Mouse (Mus musculus) liver, embryonic 12.5 days (tissue): ENCODE measurements around the gene Gpc6. TPM values are rescaled to one million over a fixed set of nuclear protein-coding genes. Genes with fewer than 3 reads are reported as not detected.
A peak's percentile ranks its signal among the peaks of the same experiment; 100 is the strongest.

Experiments used
- ATAC-seq: fragments of 200-750 bp; cut with Nextera tagmentation; 2 replicates; pipeline ENCODE4 v1.8.0; 2017; ENCODE audit warnings: moderate number of reproducible peaks, mild to moderate bottlenecking, moderate library complexity
- H3K27ac ChIP-seq: fragments of 300-500 bp; sonication (generic); 2 replicates; pipeline ENCODE4 v1.5.1; 2016; ENCODE audit warnings: mild to moderate bottlenecking
- H3K27me3 ChIP-seq: fragments of 300-500 bp; sonication (generic); replicated peaks from 2 replicates; pipeline ENCODE4 v1.6.1; 2016; ENCODE audit warnings: mild to moderate bottlenecking, moderate library complexity
- H3K36me3 ChIP-seq: fragments of 300-500 bp; sonication (generic); 2 replicates; pipeline ENCODE4 v1.6.1; 2016; ENCODE audit warnings: mild to moderate bottlenecking, moderate library complexity
- H3K4me1 ChIP-seq: fragments of 300-500 bp; sonication (generic); 2 replicates; pipeline ENCODE4 v1.6.1; 2016
- H3K4me2 ChIP-seq: fragments of 300-500 bp; sonication (generic); 2 replicates; pipeline ENCODE4 v1.6.1; 2016; ENCODE audit warnings: mild to moderate bottlenecking, moderate library complexity
- H3K4me3 ChIP-seq: fragments of 300-500 bp; sonication (generic); 2 replicates; pipeline ENCODE4 v1.5.1; 2016; ENCODE audit warnings: mild to moderate bottlenecking, moderate library complexity
- H3K9ac ChIP-seq: fragments of 300-500 bp; sonication (generic); 2 replicates; pipeline ENCODE4 v1.6.1; 2016; ENCODE audit warnings: mild to moderate bottlenecking, moderate library complexity
- H3K9me3 ChIP-seq: fragments of 300-500 bp; sonication (generic); replicated peaks from 2 replicates; pipeline ENCODE4 v1.6.1; 2016; ENCODE audit warnings: mild to moderate bottlenecking, moderate library complexity
- WGBS: fragments of 180-500 bp; shearing (Covaris S2); methylation state at CpG from one replicate; pipeline ENCODE4 v1.1.7; 2016; ENCODE audit not compliant: insufficient replicate concordance; 5-methylcytosine and 5-hydroxymethylcytosine counted together
- polyA plus RNA-seq: library from polyadenylated mRNA; unstranded; fragments of >200 nt; fragmentation: Nextera tagmentation; extraction: Ambion mirVana; gene quantifications from 2 replicates; pipeline ENCODE4 v1.2.1, GENCODE M21; 2016

Gene Gpc6
- polyA plus RNA-seq, 1 experiment from 2014 or later = 8.4 TPM

- no peak overlapping the region for H3K4me3 ChIP-seq
- H3K27me3 ChIP-seq = no peaks in the 10 kb centered on the region
- H3K9me3 ChIP-seq = no peaks in the 10 kb centered on the region
- H3K4me1 ChIP-seq = no peaks in the 10 kb centered on the region
- H3K9ac ChIP-seq = no peak overlapping the region
- no peak overlapping the region for H3K4me2 ChIP-seq
- 77% methylated on average over 14 of the region's 14 CpGs for WGBS
- H3K36me3 ChIP-seq = no peaks in the 10 kb centered on the region
- ATAC-seq = no peak
- H3K27ac ChIP-seq = no peak overlapping the region
Measured at GRCm38 (mm10) chr14:117634238-117634940, 709.3 kb downstream of the Gpc6 start.

DNA sequence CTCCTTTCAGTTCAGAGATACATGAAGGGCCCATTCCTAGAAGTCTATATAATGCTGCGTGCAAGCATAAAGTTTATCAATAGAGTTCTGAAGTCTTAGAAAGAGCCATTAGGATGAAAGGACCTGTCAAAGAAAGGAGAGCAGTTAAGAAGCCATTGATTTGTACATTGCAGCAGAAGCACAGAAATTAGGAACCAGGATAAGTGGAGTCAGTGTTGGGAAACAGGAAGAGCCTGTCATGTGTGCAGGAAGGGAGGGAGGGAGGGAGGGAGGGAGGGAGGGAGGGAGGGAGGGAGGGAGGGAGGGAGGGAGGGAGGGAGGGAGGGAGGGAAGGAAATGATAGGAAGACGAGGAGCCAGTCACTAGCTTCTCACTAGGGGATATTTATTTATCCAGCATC, 716.7 kb downstream of the Gpc6 start:
- no peak overlapping the region for H3K4me3 ChIP-seq
- no peak overlapping the region for H3K27ac ChIP-seq
- H3K4me1 ChIP-seq = no peaks in the 10 kb centered on the region
- no peaks in the 10 kb centered on the region for H3K9me3 ChIP-seq
- ATAC-seq = no peak
- WGBS = 50% methylated on average over 2 of the region's 2 CpGs
- H3K9ac ChIP-seq = no peak overlapping the region
- H3K36me3 ChIP-seq = no peaks in the 10 kb centered on the region
- no peak overlapping the region for H3K4me2 ChIP-seq
- H3K27me3 ChIP-seq = no peaks in the 10 kb centered on the region

- Histone ChIP-seq H3K27ac (no peak overlapping the region), H3K27me3 (no peaks in the 10 kb centered on the region), H3K4me1 (no peaks in the 10 kb centered on the region), H3K36me3 (no peaks in the 10 kb centered on the region), H3K9me3 (no peaks in the 10 kb centered on the region), H3K4me3 (no peak overlapping the region), H3K9ac (no peak overlapping the region), H3K4me2 (no peak overlapping the region)
- WGBS = 62% methylated on average over 1 of the region's 1 CpGs
- no peak for ATAC-seq
Measured at GRCm38 (mm10) chr14:117643069-117643468, 718.0 kb downstream of the Gpc6 start.

DNA sequence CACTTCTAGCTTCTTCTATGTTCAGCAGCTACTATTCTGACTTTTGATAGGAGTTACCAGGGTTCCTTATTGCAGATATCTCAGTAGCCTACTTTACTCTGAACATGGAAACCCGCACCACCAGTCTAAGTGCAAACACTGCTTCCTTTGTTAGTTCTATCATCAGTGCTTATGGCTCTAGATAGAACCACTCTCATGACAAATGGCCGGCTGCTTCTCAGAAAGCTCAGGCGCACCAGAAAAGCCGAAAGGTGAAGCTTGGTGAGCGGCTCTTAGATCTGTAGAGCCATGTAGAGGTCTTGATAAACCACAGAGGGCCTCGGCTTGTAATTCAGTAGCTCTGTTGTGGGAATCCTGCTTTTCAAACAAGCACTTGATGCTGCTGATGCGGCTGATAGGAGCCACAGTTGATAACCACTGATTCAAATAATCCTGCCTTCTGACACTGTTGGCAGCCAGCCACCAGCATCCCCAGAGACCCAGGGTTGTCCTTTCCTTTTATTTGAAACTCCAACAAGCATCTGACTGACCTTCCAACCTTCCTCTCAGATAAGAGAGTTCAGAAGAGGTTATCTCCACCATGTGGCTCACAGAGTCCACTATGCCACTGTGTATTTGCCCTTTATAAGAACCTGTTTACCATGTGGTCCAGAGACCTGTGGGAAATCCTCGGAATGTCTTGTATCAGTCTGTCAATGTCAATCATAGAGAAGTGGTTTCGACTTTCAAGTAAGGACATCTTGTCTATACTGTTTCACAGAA, 723.3 kb downstream of the Gpc6 start:
- peak; percentile 79 for ATAC-seq
- Histone ChIP-seq H3K9ac (no peak overlapping the region), H3K27ac (0 out of 2 replicates have a peak overlapping the region, but pooled peaks have one; percentile 14), H3K9me3 (no peaks in the 10 kb centered on the region), H3K27me3 (no peaks in the 10 kb centered on the region), H3K4me3 (no peak overlapping the region), H3K4me2 (no peak overlapping the region), H3K36me3 (no peaks in the 10 kb centered on the region), H3K4me1 (no peaks in the 10 kb centered on the region)
- 51% methylated on average over 9 of the region's 9 CpGs for WGBS

DNA sequence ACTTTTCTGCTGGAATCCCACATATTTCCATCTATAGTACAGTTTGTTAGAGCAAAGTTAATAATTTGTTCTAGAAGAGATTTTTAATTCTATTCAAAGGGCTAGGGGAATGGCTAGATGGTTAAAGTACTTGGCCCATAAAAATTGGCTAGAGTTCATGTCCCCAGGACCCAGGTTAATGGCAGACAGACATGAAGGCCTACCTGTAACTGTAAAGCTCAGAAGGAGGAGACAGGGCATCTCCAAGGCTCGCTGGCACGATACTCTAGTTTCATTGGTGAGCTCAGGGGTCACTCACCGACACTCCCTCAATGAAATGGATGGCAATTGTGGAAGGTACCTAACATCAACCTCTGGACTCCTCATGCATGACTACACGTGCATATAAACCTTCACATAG, 725.0 kb downstream of the Gpc6 start:
- H3K27ac ChIP-seq = no peak overlapping the region
- H3K36me3 ChIP-seq = no peaks in the 10 kb centered on the region
- no peak overlapping the region for H3K4me3 ChIP-seq
- no peak overlapping the region for H3K9ac ChIP-seq
- 72% methylated on average over 4 of the region's 4 CpGs for WGBS
- H3K27me3 ChIP-seq = no peaks in the 10 kb centered on the region
- no peak overlapping the region for H3K4me2 ChIP-seq
- H3K4me1 ChIP-seq = no peaks in the 10 kb centered on the region
- ATAC-seq = no peak
- no peaks in the 10 kb centered on the region for H3K9me3 ChIP-seq

DNA sequence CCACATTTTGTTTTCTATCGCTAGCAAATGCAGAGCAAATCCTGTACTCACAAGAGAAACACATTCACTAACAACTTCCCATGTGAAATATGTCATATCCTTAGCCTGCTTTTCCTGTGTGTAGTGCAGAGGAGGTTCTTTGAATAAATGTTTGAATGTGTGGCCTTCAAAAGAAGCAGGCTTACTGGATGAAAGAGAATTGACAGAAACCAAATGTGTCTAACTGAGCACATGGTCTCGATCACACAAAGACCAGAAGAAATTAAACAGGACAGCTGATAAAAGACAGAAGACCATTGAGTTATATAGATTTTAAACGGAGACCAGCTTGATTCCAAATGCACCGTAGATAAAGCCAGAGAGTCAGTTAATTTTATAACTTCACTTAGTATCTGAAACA, 726.2 kb downstream of the Gpc6 start:
- no peak for ATAC-seq
- H3K4me2 ChIP-seq = no peak overlapping the region
- 65% methylated on average over 4 of the region's 4 CpGs for WGBS

DNA sequence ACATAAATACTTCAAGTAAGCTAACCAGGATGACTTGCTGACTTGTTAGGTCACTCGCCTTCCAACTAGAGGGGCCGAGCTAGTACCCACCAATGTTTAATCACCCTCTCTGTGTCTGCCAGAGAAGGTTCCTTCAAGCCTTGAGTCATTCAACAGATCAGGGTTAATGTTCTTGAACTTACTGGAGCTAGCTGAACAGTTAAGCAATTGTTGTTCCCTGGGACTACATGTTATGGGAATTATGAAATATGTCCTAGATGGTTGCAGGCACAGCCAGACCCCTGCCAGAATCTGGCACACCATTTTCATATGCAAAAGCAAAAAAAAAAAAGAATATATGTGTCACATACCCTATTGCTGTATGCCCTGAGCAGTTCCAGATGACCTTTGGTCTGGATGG, 726.8 kb downstream of the Gpc6 start:
- H3K4me3 ChIP-seq = no peak overlapping the region
- no peaks in the 10 kb centered on the region for H3K4me1 ChIP-seq
- H3K27me3 ChIP-seq = no peaks in the 10 kb centered on the region
- no peak overlapping the region for H3K27ac ChIP-seq
- 74% methylated on average over 2 of the region's 2 CpGs for WGBS
- no peaks in the 10 kb centered on the region for H3K36me3 ChIP-seq
- H3K9ac ChIP-seq = no peak overlapping the region
- no peak overlapping the region for H3K4me2 ChIP-seq
- no peak for ATAC-seq
- no peaks in the 10 kb centered on the region for H3K9me3 ChIP-seq

More for the DNA sequence above, 726.2 kb downstream of the Gpc6 start:
- Histone ChIP-seq H3K9ac (no peak overlapping the region), H3K4me1 (no peaks in the 10 kb centered on the region), H3K4me3 (no peak overlapping the region), H3K27ac (no peak overlapping the region), H3K36me3 (no peaks in the 10 kb centered on the region), H3K27me3 (no peaks in the 10 kb centered on the region), H3K9me3 (no peaks in the 10 kb centered on the region)

DNA sequence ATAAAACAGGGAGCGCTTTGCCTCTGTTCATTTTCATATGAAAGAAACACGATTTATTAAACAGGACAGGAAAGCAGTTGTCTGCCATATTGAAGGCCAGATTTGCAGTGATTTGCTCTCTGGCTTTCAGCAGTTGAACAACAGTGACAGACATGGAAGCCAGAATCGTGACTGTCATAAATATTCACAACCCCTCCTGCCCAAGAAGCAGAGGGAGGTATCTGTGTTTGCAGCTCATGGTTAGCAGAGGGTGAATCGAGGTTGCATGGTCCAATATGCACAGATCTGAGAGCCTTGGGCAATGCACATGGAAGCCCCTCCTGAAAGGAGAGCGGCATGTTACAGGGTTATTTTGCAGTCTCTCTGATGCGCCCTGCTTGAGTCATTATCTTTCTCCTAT, 730.3 kb downstream of the Gpc6 start:
- H3K36me3 ChIP-seq = no peaks in the 10 kb centered on the region
- no peaks in the 10 kb centered on the region for H3K4me1 ChIP-seq
- no peak overlapping the region for H3K27ac ChIP-seq
- no peak for ATAC-seq
- H3K9ac ChIP-seq = no peak overlapping the region
- H3K4me3 ChIP-seq = no peak overlapping the region
- 74% methylated on average over 6 of the region's 6 CpGs for WGBS
- no peaks in the 10 kb centered on the region for H3K27me3 ChIP-seq
- H3K4me2 ChIP-seq = no peak overlapping the region
- H3K9me3 ChIP-seq = no peaks in the 10 kb centered on the region

DNA sequence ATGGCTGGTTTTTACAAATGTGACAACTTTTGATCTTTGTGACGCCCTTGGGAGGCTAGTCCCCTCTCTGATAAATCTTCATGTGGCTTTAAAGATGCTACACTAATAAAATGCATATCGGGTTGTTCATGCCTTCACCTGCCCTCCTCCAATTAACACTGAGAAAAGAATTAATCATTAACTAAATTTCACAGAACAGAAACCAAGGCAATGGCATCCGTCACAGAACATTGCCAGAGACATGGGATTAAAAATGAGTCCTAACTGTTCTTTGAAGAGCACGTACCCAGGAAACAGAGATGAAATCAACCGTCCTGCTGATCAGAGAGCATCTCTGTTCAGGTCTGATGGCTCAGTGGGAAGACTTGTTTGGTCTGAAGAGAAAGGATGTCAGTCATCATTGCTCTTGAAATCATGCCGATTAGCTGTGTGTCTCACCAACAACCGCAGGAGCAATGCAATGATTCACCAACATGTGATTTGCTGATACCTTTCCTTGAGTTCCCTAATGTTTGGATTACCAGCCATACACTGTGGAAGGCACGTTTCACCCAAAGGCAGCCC, 734.2 kb downstream of the Gpc6 start:
- no peak for ATAC-seq
- 64% methylated on average over 8 of the region's 8 CpGs for WGBS
- H3K27me3 ChIP-seq = no peaks in the 10 kb centered on the region
- H3K4me1 ChIP-seq = no peaks in the 10 kb centered on the region
- no peaks in the 10 kb centered on the region for H3K9me3 ChIP-seq
- H3K9ac ChIP-seq = no peak overlapping the region
- no peaks in the 10 kb centered on the region for H3K36me3 ChIP-seq
- H3K4me2 ChIP-seq = no peak overlapping the region
- H3K27ac ChIP-seq = no peak overlapping the region
- no peak overlapping the region for H3K4me3 ChIP-seq

DNA sequence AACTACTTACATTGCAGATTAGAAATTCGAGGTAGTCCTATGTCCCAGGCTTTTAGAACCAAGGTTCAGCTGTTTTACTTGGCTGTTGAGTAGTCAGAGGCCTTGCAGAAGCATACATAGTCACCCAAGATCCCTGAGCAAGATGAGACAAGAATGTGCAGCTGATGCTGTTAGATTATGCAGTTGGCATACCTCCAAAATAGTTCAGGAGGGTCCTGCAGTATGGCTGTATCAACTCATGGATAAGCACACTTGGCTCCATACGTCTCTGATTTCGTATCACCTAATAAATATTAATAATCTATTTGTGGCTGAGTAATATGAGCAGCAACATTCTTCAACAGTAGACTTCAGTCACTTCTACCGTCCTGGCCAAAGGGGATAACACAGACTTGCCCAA, 737.1 kb downstream of the Gpc6 start:
- Histone ChIP-seq H3K4me2 (no peak overlapping the region), H3K27me3 (no peaks in the 10 kb centered on the region), H3K9ac (no peak overlapping the region), H3K4me3 (no peak overlapping the region), H3K9me3 (no peaks in the 10 kb centered on the region), H3K27ac (no peak overlapping the region), H3K4me1 (no peaks in the 10 kb centered on the region), H3K36me3 (no peaks in the 10 kb centered on the region)
- ATAC-seq = no peak
- 66% methylated on average over 4 of the region's 4 CpGs for WGBS

GRCm38 (mm10) chr14:117664796-117665195, 739.7 kb downstream of the Gpc6 start:
- ATAC-seq = no peak
- Histone ChIP-seq H3K4me2 (no peak overlapping the region), H3K36me3 (no peaks in the 10 kb centered on the region), H3K4me1 (no peaks in the 10 kb centered on the region), H3K9me3 (no peaks in the 10 kb centered on the region), H3K9ac (no peak overlapping the region), H3K4me3 (no peak overlapping the region), H3K27me3 (no peaks in the 10 kb centered on the region), H3K27ac (no peak overlapping the region)
- 64% methylated on average over 4 of the region's 4 CpGs for WGBS

GRCm38 (mm10) chr14:117666126-117666525, 741.0 kb downstream of the Gpc6 start:
- no peak overlapping the region for H3K4me3 ChIP-seq
- H3K36me3 ChIP-seq = no peaks in the 10 kb centered on the region
- 66% methylated on average over 2 of the region's 2 CpGs for WGBS
- no peaks in the 10 kb centered on the region for H3K4me1 ChIP-seq
- no peaks in the 10 kb centered on the region for H3K9me3 ChIP-seq
- no peak overlapping the region for H3K27ac ChIP-seq
- no peak for ATAC-seq
- no peak overlapping the region for H3K4me2 ChIP-seq
- no peak overlapping the region for H3K9ac ChIP-seq
- no peaks in the 10 kb centered on the region for H3K27me3 ChIP-seq
